Mouse (Mus musculus) layer of hippocampus, adult 9-11 months (tissue): ENCODE measurements around the gene Ptbp1.

Experiments used
- DNase-seq: peaks from one replicate; pipeline ENCODE4 v3.0.0; 2022

The Ptbp1 gene

DNA sequence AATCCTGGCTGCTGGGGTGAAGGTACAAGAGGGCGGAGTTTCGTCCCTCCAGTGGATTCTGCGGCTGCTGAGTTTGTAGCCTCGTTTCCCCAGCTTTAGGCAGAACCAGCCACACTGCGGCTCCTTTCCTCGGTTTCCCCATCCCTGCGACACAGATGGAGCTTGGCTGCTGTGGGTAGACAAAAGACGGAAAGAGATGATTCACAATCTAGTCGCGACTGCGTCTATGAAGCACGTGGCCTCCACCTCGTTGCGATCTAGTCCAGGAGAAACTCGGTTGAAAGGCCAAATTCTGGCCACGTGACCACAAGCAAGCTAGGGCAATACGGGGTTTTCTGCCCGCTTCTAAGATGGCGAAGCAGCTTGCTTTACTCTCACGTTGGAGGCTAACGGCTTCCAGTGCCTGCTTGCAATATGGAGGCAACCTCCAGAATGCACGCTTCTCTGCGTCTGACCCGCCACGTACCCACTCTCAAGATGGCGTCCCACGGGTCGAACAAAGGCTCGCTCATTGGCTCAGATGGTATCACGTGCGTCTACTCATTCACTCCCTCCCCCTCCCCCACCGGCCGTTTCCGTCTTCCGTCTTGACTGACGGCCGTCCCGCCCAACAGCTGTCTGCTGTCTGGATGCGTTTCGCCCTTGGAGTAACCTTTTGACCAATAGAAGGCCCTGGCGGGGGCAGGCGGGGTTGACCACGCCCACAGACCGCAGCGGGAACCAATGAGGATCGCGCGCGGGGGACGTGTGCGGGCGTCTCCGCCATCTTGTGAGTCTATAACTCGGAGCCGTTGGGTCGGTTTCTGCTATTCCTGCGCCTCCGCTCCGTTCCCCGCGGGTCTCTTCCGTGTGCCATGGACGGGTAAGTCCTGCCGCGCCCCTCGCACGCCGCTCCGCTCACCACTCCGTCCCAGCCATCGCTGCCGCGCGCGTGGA lies at the start of gene Ptbp1:
Ptbp1 (plus strand) TSS at position 568 of the 936 bp plus-strand sequence.
- peak; percentile 100 for DNase-seq

- no peak for DNase-seq
Measured at GRCm38 (mm10) chr10:79805636-79806035, 48.6 kb upstream of the Ptbp1 start.

GRCm38 (mm10) chr10:79806331-79806730 lies 47.9 kb upstream of the Ptbp1 start:
- DNase-seq: no peak

- DNase-seq: no peak
Measured at GRCm38 (mm10) chr10:79806972-79807371, 47.3 kb upstream of the Ptbp1 start.

- DNase-seq: no peak
Measured at GRCm38 (mm10) chr10:79807826-79808225, 46.4 kb upstream of the Ptbp1 start.

DNA sequence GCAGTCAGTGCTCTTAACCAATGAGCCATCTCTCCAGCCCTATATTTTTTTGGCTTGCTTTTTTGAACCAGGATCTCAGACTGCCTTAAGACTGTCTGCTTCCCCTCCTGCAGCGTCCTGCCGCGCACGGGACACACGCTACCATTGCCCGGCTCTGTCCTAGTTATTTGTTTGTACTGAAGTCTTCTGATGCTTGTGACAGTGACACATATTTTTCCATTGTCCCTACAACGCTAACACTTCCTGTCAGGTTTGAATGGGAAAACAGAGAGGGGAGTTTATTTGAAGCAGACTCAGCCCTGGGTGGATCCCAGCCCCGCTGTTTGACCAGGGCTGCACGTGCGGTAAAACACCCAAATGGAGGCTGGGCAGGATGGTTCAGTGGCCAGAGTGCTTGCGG lies 45.5 kb upstream of the Ptbp1 start:
- DNase-seq: no peak

DNA sequence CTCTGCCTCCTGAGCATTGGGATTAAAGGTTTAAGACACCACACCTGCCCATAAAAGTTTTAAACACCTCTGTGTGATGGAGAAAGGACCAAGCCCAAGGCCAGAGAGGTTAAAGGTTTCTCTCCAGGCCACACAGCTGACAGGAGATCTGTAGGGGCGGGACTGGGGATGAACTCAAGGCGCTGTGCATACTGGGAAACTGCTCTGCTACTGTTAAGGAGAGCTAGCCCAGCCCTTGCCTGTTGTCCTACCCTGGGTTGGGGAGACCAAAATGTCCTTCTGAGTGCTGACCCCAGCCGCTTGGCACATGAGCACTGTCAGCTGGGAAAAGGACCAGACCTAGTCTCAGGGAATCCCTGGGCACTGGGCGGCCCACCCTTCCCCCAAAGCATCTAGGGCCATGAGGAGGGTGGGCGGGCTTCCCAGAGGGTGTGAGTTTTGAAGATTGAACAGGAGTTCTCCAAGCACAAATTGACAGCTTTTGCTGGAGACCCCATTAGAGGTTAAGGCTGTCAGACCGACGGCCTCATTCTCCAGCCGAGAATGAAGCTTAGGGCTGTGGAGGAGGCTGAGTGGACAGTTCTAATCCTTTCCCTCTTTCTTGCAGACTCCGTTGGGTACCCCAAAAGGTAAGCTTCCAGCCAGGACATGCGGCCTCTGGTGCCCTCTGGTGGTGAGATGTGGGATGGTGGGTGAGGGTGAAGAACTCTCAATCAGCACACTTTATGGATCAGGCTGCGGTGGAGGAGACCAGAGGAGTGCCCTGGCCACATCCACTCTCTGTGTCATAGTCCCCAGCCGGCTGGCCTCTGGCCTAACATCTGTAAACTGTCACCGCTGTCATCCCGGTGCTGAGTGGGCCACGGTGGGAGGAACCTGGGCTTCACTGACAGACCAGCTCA lies 42.2 kb upstream of the Ptbp1 start:
- peak; percentile 55 for DNase-seq

DNA sequence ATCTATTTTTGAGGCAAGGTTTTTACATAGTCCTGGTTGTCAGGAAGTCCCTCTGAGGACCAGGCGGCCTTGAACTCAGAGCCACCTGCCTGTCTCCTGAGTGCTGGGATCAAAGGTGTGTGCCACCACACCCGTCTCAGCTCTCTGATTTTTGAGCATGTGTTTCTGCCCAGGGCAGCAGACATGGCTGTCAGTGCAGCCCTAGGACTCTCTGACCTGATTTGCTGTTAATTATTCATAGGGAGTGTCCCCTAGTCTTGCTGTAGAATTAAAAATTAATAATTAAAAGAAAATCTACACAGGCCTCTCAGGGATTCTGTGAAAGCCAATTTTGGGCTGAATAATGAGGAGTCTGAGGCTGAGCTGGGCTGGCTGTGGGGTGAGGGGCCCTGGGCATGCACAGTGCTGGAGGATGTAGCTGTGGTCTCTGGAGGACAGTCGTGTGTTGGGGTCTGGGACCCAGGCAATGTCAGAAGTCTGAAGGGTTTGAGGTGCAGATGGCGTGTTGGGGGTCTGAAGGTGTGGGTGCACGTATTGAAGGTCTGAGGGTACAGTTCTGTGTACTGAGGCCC lies 39.9 kb upstream of the Ptbp1 start:
- DNase-seq: no peak

DNA sequence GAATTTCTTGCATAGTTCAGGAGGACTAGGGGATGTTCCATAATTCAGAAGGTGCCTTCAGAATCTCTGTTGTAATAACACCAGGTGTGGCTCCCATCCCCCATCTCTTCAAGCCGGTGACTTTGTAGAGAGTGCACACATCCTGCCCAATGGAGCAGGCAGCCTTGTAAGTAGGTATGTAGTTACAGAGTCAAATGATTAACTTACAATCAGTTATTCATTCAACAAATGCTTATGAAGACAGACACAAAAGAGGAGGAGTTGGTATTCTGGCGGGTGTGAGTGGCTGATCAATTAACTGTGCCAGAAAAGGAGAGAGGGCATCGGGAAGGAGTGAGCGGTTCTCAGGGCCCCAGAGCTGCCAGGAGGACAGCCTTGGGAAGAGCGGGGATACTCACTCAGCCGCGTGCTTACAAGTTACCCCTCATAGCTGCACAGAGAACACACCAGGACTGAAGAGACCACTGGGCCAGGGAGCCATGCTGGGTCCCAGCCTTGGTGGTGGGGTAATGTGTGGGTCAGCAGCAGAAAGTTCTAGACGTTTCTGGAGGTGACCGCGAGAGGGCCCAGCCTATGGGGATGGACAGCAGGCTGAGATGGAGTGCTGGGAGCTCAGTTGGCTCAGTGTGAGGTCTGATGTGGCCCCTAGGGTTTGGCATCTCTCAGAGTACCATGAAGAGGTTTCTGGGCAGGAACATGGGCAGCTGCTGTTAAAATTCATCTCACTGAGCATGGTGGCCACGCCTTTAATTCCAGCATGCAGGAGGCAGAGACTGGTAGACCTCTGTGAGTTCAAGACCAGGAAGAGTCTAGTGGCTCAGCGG lies 38.3 kb upstream of the Ptbp1 start:
- no peak for DNase-seq

GRCm38 (mm10) chr10:79817111-79817510 lies 37.1 kb upstream of the Ptbp1 start:
- no peak for DNase-seq

- no peak for DNase-seq
Measured at GRCm38 (mm10) chr10:79818225-79818624, 36.0 kb upstream of the Ptbp1 start.

GRCm38 (mm10) chr10:79819606-79820005 lies 34.6 kb upstream of the Ptbp1 start:
- no peak for DNase-seq

- no peak for DNase-seq
Measured at GRCm38 (mm10) chr10:79820277-79820676, 34.0 kb upstream of the Ptbp1 start.

GRCm38 (mm10) chr10:79820782-79821181 lies 33.4 kb upstream of the Ptbp1 start, which contains the start of gene Misp:
TSS of gene Misp (plus strand) at chr10:79820989.
- no peak for DNase-seq

- DNase-seq: no peak
Measured at GRCm38 (mm10) chr10:79821731-79822130, 32.5 kb upstream of the Ptbp1 start.

- DNase-seq: no peak
Measured at GRCm38 (mm10) chr10:79822372-79822771, 31.9 kb upstream of the Ptbp1 start.

GRCm38 (mm10) chr10:79823011-79823410 lies 31.2 kb upstream of the Ptbp1 start:
- no peak for DNase-seq

DNA sequence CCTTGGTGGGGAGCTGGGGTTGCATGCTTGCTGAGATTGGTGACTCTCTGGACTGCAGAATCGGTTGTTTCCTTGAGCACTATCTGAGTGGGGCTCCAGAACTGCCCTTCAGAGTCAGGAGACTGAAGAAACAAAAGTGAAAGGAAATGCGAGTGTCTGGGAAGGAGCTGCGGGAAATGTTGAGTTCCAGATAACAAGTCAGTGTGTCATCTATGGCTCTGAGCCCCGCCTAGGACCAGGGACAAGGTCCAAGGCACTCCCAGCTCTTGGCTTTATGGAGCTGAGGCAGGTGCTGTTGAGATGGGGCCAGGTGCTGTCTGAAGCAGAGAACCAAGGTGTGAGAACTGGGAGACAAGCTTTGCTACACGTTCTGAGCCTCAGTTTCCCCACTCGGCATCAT lies 29.8 kb upstream of the Ptbp1 start:
- no peak for DNase-seq

DNA sequence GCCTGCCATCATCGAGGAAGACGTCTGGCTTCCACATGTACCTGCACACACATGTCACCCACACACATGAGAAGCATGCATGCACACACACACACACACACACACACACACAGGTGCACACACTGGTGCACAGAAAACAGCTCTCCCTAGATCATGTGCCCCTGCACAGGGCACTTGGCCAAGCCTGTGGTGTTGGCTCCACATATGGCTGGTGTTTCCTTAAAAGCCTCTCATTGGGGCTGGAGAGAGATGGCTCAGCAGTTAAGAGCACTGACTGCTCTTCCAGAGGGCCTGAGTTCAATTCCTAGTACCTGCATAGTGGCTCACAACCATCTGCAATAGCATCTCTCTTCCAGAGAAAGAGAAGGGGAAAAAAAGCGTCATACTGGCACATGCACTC lies 22.6 kb upstream of the Ptbp1 start:
- DNase-seq: no peak

GRCm38 (mm10) chr10:79832026-79832785 lies 22.0 kb upstream of the Ptbp1 start:
- DNase-seq: no peak

DNA sequence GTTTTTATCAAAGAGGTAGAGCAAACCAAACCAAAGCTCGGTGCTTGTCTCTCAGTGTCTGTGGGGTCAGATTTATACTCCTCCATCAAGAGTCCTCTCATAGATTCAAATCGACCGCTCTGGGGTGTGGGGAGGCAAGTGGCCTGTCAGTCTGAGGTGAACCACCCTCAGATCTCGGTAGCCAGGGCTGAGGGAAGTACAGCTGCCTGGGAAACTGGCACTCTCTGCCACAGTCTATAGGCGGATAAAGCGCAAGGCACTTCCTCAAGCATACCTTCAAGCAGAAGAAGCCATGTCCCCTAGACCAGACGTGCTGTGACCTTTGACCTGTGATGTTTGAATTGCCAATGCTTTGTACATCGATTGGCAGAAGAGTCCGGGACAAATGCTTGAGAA lies 21.4 kb upstream of the Ptbp1 start:
- DNase-seq: no peak
